Mouse (Mus musculus): ENCODE measurements around the gene Csnk1g2.

The Csnk1g2 gene

DNA sequence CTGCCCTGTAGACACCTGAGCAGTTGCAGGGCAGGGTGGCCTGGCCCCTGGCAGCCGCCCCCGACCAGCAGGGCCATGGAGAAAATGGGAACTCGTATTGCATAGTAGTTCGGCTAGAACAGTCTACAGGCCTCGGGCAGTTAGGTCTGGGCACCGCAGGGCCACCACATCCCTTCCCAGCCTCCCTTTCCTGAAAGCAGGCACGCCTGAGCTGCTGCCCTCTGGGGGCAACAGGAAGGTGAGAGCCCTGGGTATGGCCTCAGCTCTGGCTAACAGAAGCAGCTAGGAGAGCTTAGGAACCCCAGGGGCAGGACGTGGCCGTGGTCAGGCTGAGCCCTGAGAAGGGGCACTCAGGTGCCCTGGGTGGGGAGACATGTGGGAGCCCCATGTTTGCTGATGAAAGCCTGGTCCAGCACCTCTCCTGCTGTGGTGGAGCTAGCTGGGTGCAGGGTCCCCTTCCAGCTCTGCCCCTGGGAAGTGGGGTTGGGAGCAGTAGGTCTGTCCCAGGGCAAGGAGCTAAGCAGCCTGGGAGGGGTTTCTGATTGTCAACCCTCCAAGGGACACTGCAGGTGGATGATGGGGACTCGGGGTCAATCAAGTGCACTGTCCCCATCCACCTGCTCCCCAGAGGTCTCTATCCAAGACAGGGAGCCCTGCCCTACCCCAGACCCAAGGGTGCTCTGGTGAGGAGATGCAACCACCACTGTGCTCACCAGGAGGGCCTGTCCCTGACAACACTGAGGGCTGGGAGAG is 43.5 kb downstream of the Csnk1g2 start:
- peak in 1 of 2 experiments; percentile 41 for DNase-seq

DNA sequence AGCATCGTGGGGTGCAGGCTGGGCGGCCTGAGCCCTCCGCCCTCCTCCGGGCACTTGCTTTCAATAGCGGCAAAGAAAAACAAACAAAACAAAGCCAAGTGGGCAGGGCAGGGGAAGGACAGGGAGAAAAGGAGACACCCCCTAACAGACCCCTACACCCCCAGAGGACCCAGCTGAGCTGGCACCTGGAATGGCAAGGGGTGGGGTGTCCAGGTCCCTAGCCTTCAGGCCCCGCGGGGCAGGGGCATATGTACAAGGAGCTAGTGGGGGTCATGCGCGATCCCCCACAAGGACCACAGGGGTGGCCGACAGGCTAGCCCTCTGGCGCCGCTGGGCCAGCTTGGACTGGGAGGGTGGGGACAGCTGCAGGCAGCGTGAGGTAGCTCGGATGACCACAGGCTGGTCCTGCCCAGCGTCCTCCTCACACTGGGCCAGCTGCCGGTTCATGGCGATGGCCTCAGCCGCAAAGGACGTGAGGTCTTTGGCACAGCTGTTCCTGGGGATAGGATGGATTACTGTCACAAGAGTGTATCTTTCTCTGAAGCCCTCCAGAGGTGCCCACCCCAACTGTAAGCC is 44.3 kb downstream of the Csnk1g2 start:
- DNase-seq, result no peak

- peak in 1 of 2 experiments; percentile 65 for DNase-seq
Observed at GRCm38 (mm10) chr10:80668614-80669013, 46.0 kb downstream of the Csnk1g2 start.

DNA sequence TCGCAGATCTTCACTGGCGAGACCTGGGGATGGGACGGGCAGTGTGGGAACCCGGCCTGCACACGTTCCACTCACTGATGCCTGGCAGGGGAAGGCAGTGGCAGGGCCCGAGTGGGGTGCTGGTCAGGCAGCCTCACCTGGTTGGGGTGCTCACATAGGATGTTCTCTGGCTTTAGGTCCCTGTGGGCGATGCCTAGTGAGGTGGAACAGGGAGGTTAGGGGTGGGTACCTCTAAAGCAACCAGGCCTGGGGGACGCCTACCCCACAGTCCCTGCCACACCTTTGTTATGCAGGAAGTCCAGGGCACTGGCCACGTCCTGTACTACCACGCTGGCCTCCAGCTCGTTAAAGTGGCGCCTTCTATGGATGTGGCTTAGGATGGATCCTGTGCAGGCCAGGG is 46.4 kb downstream of the Csnk1g2 start:
- DNase-seq, result no peak

- peak; percentile 67 to 88 for DNase-seq
Observed at GRCm38 (mm10) chr10:80669737-80670485, 47.3 kb downstream of the Csnk1g2 start.

- no peak for DNase-seq
Observed at GRCm38 (mm10) chr10:80670531-80670930, 47.9 kb downstream of the Csnk1g2 start.

DNA sequence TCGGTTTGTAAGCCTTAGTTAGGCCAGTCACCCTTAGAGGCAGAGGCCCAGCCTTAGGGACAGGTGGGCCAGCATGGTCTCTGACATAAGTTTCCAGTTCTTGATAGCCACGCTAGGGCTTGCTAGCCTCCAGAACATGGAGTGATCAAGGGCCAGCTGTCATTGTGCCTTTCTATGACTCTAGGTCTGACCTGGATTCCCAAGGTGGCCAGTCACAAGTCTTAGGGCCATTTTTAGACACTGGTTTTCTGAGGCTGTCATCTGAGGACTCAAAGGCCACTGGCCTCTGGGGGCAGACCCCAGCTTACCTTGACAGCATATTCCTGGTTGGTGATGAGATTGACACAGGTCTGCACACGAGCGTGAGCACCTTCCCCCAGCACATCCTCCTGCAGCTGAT is 48.6 kb downstream of the Csnk1g2 start:
- DNase-seq, result no peak

- no peak for DNase-seq
Observed at GRCm38 (mm10) chr10:80671936-80672690, 49.5 kb downstream of the Csnk1g2 start.

DNA sequence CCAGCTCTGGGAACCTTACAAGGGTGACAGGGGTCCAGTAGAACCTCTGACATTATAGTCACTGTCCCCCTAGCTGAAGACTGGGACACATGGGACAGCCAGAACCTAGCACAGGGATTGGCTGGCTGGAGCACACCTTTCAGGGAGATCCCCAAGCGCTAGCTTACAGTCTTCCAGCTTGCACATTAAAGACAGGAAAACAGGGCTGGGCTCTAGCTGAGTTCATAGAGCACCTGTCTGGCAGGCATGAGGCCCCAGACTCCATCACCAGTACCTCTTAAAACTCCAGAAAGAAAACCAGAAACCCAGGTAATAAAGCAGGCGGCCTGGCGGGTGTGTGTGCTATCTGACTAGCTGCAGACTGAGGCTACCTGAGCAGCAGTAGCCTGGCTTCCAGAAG is 51.1 kb downstream of the Csnk1g2 start:
- DNase-seq, result no peak

DNA sequence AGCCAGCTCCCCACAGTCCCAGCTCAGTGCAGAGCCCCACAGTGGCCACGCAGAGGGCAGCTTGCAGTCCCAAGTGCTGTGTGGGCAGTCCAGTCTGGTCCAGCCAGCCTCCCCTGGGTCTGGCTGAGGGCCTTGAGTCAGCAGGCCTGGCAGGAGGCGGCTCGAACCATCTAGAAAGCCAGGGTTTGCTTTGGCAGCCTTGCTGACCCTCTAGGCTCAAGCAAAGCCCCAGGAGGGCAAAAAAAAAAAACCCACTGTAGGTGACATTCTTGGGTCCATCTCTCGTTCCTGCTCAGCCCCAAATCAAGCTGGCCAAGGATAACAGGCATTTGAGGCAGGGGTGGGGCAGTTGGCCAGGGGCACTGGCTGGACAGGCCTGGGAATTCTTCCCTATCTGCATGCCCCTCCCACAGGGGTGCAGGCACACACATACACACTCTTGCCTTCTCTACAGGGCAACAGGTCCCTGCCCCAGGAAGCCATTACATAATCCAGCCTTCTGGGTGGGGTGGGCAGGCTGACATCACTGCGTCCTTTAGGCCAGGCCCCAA is 51.6 kb downstream of the Csnk1g2 start:
- DNase-seq, result peak in 1 of 2 experiments; percentile 70

DNA sequence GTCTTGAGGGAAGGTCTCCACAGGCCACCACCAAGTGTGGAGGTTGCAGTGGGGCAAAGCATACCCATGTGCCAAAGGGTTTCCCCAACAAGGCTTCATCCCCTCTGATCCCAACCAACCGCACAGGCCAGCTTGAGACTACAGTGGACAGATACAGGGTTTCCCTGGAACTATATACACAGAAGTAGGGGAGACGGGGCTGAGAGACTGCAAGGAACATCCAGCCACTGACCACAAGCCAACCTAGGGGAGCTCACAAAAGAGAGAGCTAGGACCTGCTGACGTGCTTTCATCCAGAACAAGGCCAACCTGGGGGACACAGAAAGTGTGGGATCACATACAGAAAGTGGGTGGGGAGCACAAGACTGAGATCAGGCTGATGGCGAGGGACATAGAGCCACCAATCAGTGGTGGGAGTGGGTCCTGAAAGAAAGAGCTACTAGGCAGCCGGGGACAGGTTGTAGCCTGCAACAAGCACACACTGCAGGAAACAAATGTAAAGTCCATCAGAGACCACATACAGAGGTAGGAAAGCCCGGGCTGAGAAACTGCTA is 52.3 kb downstream of the Csnk1g2 start:
- no peak for DNase-seq

GRCm38 (mm10) chr10:80675405-80676197 is 53.0 kb downstream of the Csnk1g2 start:
- DNase-seq, result no peak

DNA sequence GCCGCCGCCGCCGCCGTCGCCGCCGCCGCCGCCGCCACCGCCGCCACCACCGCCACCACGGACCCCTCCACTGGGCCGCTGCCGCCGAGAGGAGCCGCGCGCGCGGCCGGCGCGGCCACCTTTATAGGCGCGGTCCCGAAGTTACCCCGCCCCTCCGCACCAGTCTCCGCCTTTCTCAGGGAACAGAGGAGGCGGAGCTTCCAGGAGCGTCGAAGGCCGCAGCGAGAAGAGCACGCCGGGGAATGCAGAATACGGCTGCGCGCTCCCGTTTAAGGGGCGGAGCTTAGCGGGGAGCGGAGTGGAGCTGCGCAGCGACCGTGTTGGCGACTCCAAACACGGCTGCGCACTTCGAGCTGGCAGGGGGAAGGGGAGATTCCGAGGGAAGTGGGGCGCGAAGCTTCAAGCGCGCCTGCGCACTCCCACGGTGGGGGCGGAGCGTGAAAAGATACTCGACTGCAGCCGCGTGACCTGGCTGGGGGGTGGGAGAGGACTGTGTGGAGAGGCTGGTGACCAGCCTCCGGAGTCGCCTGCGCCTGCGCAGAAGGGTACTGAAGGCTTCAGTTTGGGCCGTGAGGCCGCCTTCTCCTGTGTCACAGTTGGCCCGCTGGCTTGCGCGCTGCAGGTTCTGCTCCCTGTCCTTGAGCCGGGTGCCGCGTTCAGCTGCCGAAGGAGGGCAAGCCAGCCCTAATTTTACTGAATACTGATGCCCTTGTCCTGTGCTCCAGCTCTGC is 53.7 kb downstream of the Csnk1g2 start:
- DNase-seq, result peak; percentile 100

- no peak for DNase-seq
Observed at GRCm38 (mm10) chr10:80677128-80677875, 54.7 kb downstream of the Csnk1g2 start.

DNA sequence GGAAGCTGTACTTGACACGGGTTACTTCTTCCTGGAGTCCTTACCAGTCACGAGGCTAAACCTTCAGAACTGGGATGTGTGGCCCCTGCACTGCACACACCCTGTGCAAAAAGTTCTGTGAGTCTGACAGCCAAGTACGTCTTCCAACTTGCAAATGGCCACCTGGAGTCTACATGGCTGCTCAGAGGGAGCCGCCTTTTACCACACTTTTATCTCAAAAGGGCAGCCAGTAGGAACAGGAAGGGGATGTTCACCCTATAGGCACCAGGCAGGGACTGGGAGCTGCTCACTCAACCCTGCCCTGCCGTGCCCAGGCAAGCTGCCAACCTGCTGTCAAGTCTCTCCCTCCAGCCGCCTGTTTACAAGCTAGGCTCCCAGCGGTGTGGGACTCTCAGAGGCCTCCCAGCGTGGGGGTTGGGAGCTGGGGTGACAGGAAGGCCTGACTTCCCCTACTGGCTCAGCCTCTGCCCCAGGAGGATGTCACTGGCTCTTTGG is 55.4 kb downstream of the Csnk1g2 start, which contains the start of gene Mknk2:
TSS of gene Mknk2 (minus strand) at position 171 of the 495 bp plus-strand sequence.
- peak; percentile 96 to 99 for DNase-seq

DNA sequence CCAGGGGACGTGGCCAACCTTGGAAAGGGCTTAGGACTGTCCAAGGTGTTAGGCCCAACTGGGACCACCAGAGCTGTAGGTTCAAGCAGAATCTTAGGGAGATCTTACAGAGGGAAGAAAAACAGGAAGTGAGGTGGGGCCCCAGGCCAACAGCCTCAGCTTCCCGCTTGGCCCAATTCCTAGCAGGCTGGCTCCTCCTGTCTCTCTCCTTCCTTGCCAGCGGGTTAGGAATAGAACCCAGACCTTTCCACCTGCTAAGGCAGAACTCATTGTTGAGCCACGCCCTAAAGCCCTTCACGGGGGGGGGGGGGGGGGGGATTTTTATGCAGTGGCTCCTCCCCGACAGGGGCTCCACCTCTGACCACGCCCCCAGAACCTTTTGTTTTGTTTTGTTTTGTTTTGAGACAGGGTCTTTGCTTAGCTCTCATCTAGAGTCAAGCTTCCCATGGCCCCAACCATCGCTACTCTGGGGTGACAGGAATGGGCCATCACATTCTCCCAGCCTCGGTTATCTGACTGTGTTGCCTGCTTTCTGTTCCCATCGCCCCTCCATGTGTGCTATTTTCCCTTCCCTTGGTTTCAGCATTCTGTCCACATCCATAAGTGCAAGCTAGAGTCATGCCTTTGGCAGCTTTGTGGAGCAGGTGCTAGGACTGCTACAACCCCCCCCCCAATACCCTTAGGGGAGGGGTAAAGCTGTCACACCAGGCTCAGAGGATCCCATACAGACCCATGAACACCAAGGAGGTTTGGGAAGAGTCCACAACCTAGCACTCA is 56.2 kb downstream of the Csnk1g2 start:
- peak; percentile 73 to 81 for DNase-seq

DNA sequence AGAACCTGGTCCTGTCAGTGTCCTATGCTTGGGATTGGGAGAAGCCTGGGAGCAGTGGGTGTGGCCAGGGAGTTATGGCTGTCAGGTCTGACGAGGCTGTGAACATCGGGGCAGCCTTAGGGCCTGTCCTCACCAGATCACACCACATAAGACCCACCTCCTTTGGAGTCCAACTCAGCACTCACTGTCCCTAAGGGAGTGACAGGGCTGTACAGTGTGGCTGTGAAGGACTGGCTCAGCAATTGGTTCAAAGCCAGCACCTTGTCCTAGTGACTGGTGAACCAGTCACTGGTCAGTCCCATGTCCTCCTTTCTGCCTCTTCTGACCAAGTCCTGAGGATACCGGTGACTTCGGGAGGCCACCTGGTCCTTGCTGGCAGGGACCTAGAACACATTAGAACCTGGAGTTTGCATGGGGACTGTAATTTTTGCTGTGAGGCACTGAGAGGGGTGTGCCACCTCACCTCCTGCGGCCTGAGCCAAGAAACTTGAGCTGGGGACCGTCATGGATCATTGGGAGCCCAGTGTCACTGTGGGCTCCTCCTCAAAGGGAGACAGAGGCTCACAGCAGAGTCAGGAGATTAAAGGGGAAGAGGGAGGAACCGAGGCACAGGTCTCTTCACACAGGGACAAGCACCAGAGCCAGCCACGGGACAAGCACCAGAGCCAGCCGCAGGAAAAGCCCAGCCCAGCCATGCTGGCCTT is 57.1 kb downstream of the Csnk1g2 start:
- peak in 1 of 2 experiments; percentile 40 for DNase-seq

- DNase-seq, result no peak
Observed at GRCm38 (mm10) chr10:80680260-80680696, 57.6 kb downstream of the Csnk1g2 start.
